Mouse (Mus musculus): ENCODE measurements around the gene Fndc8. TPM values are rescaled to one million over a fixed set of nuclear protein-coding genes. Genes with fewer than 3 reads are reported as not detected.
"Not testable (repeated sequence)": the region's sequence is repeated elsewhere in the genome, so short reads cannot be mapped to it uniquely, and the experiment has no call there.

Fndc8 gene
- polyA plus RNA-seq, 1 experiment from 2014 or later: 0.24 TPM

GRCm38 (mm10) chr11:82931671-82932450 is 39.9 kb downstream of the Fndc8 start:
- Histone ChIP-seq H3K27ac (ENCODE audit: low read length) (peak overlapping the region; percentile 47; the same call in 1 of the 2 replicates), H3K4me3 (ENCODE audit: low read depth, low read length) (peak overlapping the region; percentile 63), H3K4me2 (replicated peaks; ENCODE audit: low read depth, low read length) (peak overlapping the region; percentile 88), H3K9ac (replicated peaks; ENCODE audit: low read depth) (peak overlapping the region; percentile 46)
- H3K27me3 ChIP-seq (replicated peaks; ENCODE audit: insufficient read depth, low read length); ATAC-seq; H3K36me3 ChIP-seq (ENCODE audit: insufficient read depth, low read length); H3K4me1 ChIP-seq (ENCODE audit: insufficient read depth, low read depth, low read length); DNase-seq (ENCODE audit: low spot score); H3K9me3 ChIP-seq (ENCODE audit: low read length): not testable (repeated sequence)
- WGBS: 2% methylated on average over 93 of the region's 119 CpGs

GRCm38 (mm10) chr11:82933186-82933585 is 41.3 kb downstream of the Fndc8 start:
- Histone ChIP-seq H3K9me3 (ENCODE audit: low read length) (no peaks in the 10 kb centered on the region), H3K4me3 (ENCODE audit: low read depth, low read length) (peak overlapping the region; percentile 63), H3K4me1 (ENCODE audit: insufficient read depth, low read depth, low read length) (no peaks in the 10 kb centered on the region), H3K9ac (replicated peaks; ENCODE audit: low read depth) (peak overlapping the region; percentile 51; the same call in 1 of the 2 replicates), H3K27ac (ENCODE audit: low read length) (no peak overlapping the region), H3K27me3 (replicated peaks; ENCODE audit: insufficient read depth, low read length) (0 out of 2 replicates have a peak, but pooled peaks cover 8% of the 10 kb centered on the region), H3K36me3 (ENCODE audit: insufficient read depth, low read length) (no peaks in the 10 kb centered on the region), H3K4me2 (replicated peaks; ENCODE audit: low read depth, low read length) (peak overlapping the region; percentile 88)
- DNase-seq (ENCODE audit: low spot score) (no peak), ATAC-seq (no peak)
- TF ChIP-seq EP300 (IDR thresholded peaks at IDR 0.05) (no peak), CTCF (IDR thresholded peaks at IDR 0.05) (no peak)
- WGBS: 2% methylated on average over 27 of the region's 29 CpGs

GRCm38 (mm10) chr11:82943336-82943735 is 51.4 kb downstream of the Fndc8 start:
- H3K4me1 ChIP-seq (ENCODE audit: insufficient read depth, low read depth, low read length): no peaks in the 10 kb centered on the region
- no peak for ATAC-seq
- WGBS: 57% methylated on average over 6 of the region's 6 CpGs
- no peaks in the 10 kb centered on the region for H3K9me3 ChIP-seq (ENCODE audit: low read length)
- no peaks in the 10 kb centered on the region for H3K36me3 ChIP-seq (ENCODE audit: insufficient read depth, low read length)
- no peak for DNase-seq (ENCODE audit: low spot score)
- no peak overlapping the region for H3K4me2 ChIP-seq (replicated peaks; ENCODE audit: low read depth, low read length)
- TF ChIP-seq EP300 (IDR thresholded peaks at IDR 0.05) (no peak), CTCF (IDR thresholded peaks at IDR 0.05) (no peak)
- no peaks in the 10 kb centered on the region for H3K27me3 ChIP-seq (replicated peaks; ENCODE audit: insufficient read depth, low read length)
- H3K27ac ChIP-seq (ENCODE audit: low read length): no peak overlapping the region
- H3K4me3 ChIP-seq (ENCODE audit: low read depth, low read length): no peak overlapping the region
- no peak overlapping the region for H3K9ac ChIP-seq (replicated peaks; ENCODE audit: low read depth)

GRCm38 (mm10) chr11:82945636-82946035 is 53.7 kb downstream of the Fndc8 start:
- no peak overlapping the region for H3K9ac ChIP-seq (replicated peaks; ENCODE audit: low read depth)
- no peak for TF ChIP-seq CTCF (IDR thresholded peaks at IDR 0.05)
- no peak for TF ChIP-seq EP300 (IDR thresholded peaks at IDR 0.05)
- H3K36me3 ChIP-seq (ENCODE audit: insufficient read depth, low read length): no peaks in the 10 kb centered on the region
- 40% methylated on average over 2 of the region's 2 CpGs for WGBS
- H3K27ac ChIP-seq (ENCODE audit: low read length): no peak overlapping the region
- no peak overlapping the region for H3K4me3 ChIP-seq (ENCODE audit: low read depth, low read length)
- no peaks in the 10 kb centered on the region for H3K9me3 ChIP-seq (ENCODE audit: low read length)
- H3K4me2 ChIP-seq (replicated peaks; ENCODE audit: low read depth, low read length): no peak overlapping the region
- H3K27me3 ChIP-seq (replicated peaks; ENCODE audit: insufficient read depth, low read length): no peaks in the 10 kb centered on the region; the same call in 1 of the 2 replicates
- no peak for DNase-seq (ENCODE audit: low spot score)
- ATAC-seq: no peak
- no peaks in the 10 kb centered on the region for H3K4me1 ChIP-seq (ENCODE audit: insufficient read depth, low read depth, low read length)

GRCm38 (mm10) chr11:82947457-82947856 is 55.5 kb downstream of the Fndc8 start:
- H3K27ac ChIP-seq (ENCODE audit: low read length): no peak overlapping the region
- WGBS: 63% methylated on average over 4 of the region's 4 CpGs
- H3K4me3 ChIP-seq (ENCODE audit: low read depth, low read length): no peak overlapping the region
- DNase-seq (ENCODE audit: low spot score) (no peak), ATAC-seq (no peak)
- H3K9ac ChIP-seq (replicated peaks; ENCODE audit: low read depth): no peak overlapping the region
- no peaks in the 10 kb centered on the region for H3K36me3 ChIP-seq (ENCODE audit: insufficient read depth, low read length)
- TF ChIP-seq EP300 (IDR thresholded peaks at IDR 0.05) (no peak), CTCF (IDR thresholded peaks at IDR 0.05) (no peak)
- no peaks in the 10 kb centered on the region for H3K9me3 ChIP-seq (ENCODE audit: low read length)
- no peaks in the 10 kb centered on the region; the same call in 1 of the 2 replicates for H3K27me3 ChIP-seq (replicated peaks; ENCODE audit: insufficient read depth, low read length)
- H3K4me1 ChIP-seq (ENCODE audit: insufficient read depth, low read depth, low read length): no peaks in the 10 kb centered on the region
- no peak overlapping the region for H3K4me2 ChIP-seq (replicated peaks; ENCODE audit: low read depth, low read length)

- DNase-seq (ENCODE audit: low spot score): peak; percentile 68
- Histone ChIP-seq H3K36me3 (ENCODE audit: insufficient read depth, low read length) (no peaks in the 10 kb centered on the region), H3K4me2 (replicated peaks; ENCODE audit: low read depth, low read length) (no peak overlapping the region; the same call in 1 of the 2 replicates), H3K27me3 (replicated peaks; ENCODE audit: insufficient read depth, low read length) (no peaks in the 10 kb centered on the region; the same call in 1 of the 2 replicates), H3K4me1 (ENCODE audit: insufficient read depth, low read depth, low read length) (no peaks in the 10 kb centered on the region), H3K9ac (replicated peaks; ENCODE audit: low read depth) (no peak overlapping the region), H3K9me3 (ENCODE audit: low read length) (no peaks in the 10 kb centered on the region), H3K4me3 (ENCODE audit: low read depth, low read length) (no peak overlapping the region), H3K27ac (ENCODE audit: low read length) (peak overlapping the region; percentile 72)
- TF ChIP-seq EP300 (IDR thresholded peaks at IDR 0.05): peak; percentile 90
- TF ChIP-seq CTCF (IDR thresholded peaks at IDR 0.05): no peak
- WGBS: 63% methylated on average over 9 of the region's 9 CpGs
- ATAC-seq: peak; percentile 31; the same call in 1 of the 2 replicates
Observed at GRCm38 (mm10) chr11:82949036-82949435, 57.1 kb downstream of the Fndc8 start.

Other genes starting within 250 kb of the Fndc8 start
- 0.31 and 0.35 TPM in 2 replicates for gene Cct6b, start 127.8 kb upstream of the Fndc8 start, polyA plus RNA-seq (2015; fragmentation: Nextera tagmentation; extraction: Ambion mirVana)
- 26.3 and 28.3 TPM in 2 replicates for gene Zfp830, start 127.8 kb upstream of the Fndc8 start, polyA plus RNA-seq (2015; fragmentation: Nextera tagmentation; extraction: Ambion mirVana)
- 10.9 and 11.6 TPM in 2 replicates for gene Lig3, start 111.0 kb upstream of the Fndc8 start, polyA plus RNA-seq (2015; fragmentation: Nextera tagmentation; extraction: Ambion mirVana)
- gene Rffl, start 20.9 kb upstream of the Fndc8 start, polyA plus RNA-seq (2015; fragmentation: Nextera tagmentation; extraction: Ambion mirVana): 9.2 and 10.3 TPM in 2 replicates
- 7.3 and 8.7 TPM in 2 replicates for gene Rad51d, start 1.5 kb upstream of the Fndc8 start, polyA plus RNA-seq (2015; fragmentation: Nextera tagmentation; extraction: Ambion mirVana)
- gene Nle1, start 16.3 kb downstream of the Fndc8 start, polyA plus RNA-seq (2015; fragmentation: Nextera tagmentation; extraction: Ambion mirVana): 9.5 and 10.8 TPM in 2 replicates
- 20.6 and 22.0 TPM in 2 replicates for gene Unc45b, start 18.4 kb downstream of the Fndc8 start, polyA plus RNA-seq (2015; fragmentation: Nextera tagmentation; extraction: Ambion mirVana)
- 25.8 and 29.9 TPM in 2 replicates for gene Slfn5, start 59.2 kb downstream of the Fndc8 start, polyA plus RNA-seq (2015; fragmentation: Nextera tagmentation; extraction: Ambion mirVana)
- gene Slfn9, start 99.7 kb downstream of the Fndc8 start, polyA plus RNA-seq (2015; fragmentation: Nextera tagmentation; extraction: Ambion mirVana): 2.2 and 3.1 TPM in 2 replicates
- gene Slfn8, start 128.7 kb downstream of the Fndc8 start, polyA plus RNA-seq (2015; fragmentation: Nextera tagmentation; extraction: Ambion mirVana): 0.33 and 0.54 TPM in 2 replicates
- gene Slfn2, start 173.0 kb downstream of the Fndc8 start, polyA plus RNA-seq (2015; fragmentation: Nextera tagmentation; extraction: Ambion mirVana): 19.0 and 21.5 TPM in 2 replicates
- gene Slfn1, start 224.7 kb downstream of the Fndc8 start, polyA plus RNA-seq (2015; fragmentation: Nextera tagmentation; extraction: Ambion mirVana): 2.3 and 2.4 TPM in 2 replicates

Measured in lung, postnatal 0 days (tissue).